Mouse (Mus musculus) liver, embryonic 14.5 days (tissue): ENCODE measurements around the gene Cox10. TPM values are rescaled to one million over a fixed set of nuclear protein-coding genes. Genes with fewer than 3 reads are reported as not detected.
A peak's percentile ranks its signal among the peaks of the same experiment; 100 is the strongest.

Experiments
- ATAC-seq: fragments of 200-750 bp; cut with Nextera tagmentation; 2 replicates; pipeline ENCODE4 v1.8.0; 2017; ENCODE audit warnings: moderate number of reproducible peaks, mild to moderate bottlenecking, moderate library complexity; ENCODE audit not compliant: insufficient read depth
- DNase-seq, 3 experiments: peaks; one replicate each; pipeline ENCODE4 v3.0.0-alpha.2; 2012 to 2013; ENCODE audit warnings: low read depth in 3 of 3, low spot score in 3 of 3
- H3K27ac ChIP-seq: fragments of 300-500 bp; sonication (generic); 2 replicates; pipeline ENCODE4 v1.5.1; 2014; ENCODE audit warnings: moderate library complexity, mild to moderate bottlenecking, control low read depth, inconsistent platforms
- H3K27me3 ChIP-seq: fragments of 300-500 bp; sonication (generic); 2 replicates; pipeline ENCODE4 v1.6.1; 2014; ENCODE audit warnings: mild to moderate bottlenecking, low read length, moderate library complexity; ENCODE audit not compliant: control insufficient read depth, insufficient read depth
- H3K36me3 ChIP-seq: fragments of 300-500 bp; sonication (generic); replicated peaks from 2 replicates; pipeline ENCODE4 v1.6.1; 2014; ENCODE audit warnings: low read depth; ENCODE audit not compliant: control insufficient read depth, insufficient read depth
- H3K4me1 ChIP-seq, 2 experiments: fragments of 200-500 bp in 1 of 2; fragments of 300-500 bp in 1 of 2; sonication (generic) in 1 of 2; replicated peaks; 2 replicates each; pipeline ENCODE4 v1.6.1; 2012 to 2014; ENCODE audit warnings: antibody characterized with exemption in 1 of 2, inconsistent platforms in 1 of 2, low read length in 1 of 2; ENCODE audit not compliant: control insufficient read depth in 2 of 2, insufficient read depth in 2 of 2
- H3K4me2 ChIP-seq: fragments of 300-500 bp; sonication (generic); 2 replicates; pipeline ENCODE4 v1.6.1; 2014; ENCODE audit warnings: low read depth, mild to moderate bottlenecking, control low read depth, moderate library complexity
- H3K4me3 ChIP-seq, 2 experiments: fragments of 200-500 bp in 1 of 2; fragments of 300-500 bp in 1 of 2; sonication (generic) in 1 of 2; 2 replicates each; pipeline ENCODE4 v1.5.1; 2012 to 2014; ENCODE audit warnings: low read depth in 2 of 2, low read length in 2 of 2, mild to moderate bottlenecking in 2 of 2, control low read depth in 1 of 2, inconsistent platforms in 1 of 2, moderate library complexity in 1 of 2; ENCODE audit not compliant: insufficient read depth in 1 of 2
- H3K9ac ChIP-seq: fragments of 300-500 bp; sonication (generic); replicated peaks from 2 replicates; pipeline ENCODE4 v1.6.1; 2014; ENCODE audit warnings: mild to moderate bottlenecking, control low read depth, moderate library complexity
- H3K9me3 ChIP-seq: fragments of 300-500 bp; sonication (generic); 2 replicates; pipeline ENCODE4 v1.6.1; 2016; ENCODE audit warnings: low read length, mixed read lengths; ENCODE audit not compliant: control insufficient read depth
- CTCF ChIP-seq: IDR thresholded peaks from 2 replicates; pipeline ENCODE4 v1.5.1; 2016; ENCODE audit warnings: antibody characterized with exemption, low read depth, control low read depth
- EP300 ChIP-seq: IDR thresholded peaks from 2 replicates; pipeline ENCODE4 v1.6.1; 2016; ENCODE audit warnings: antibody characterized with exemption, low read depth
- WGBS: fragments of 180-500 bp; shearing (Covaris S2); extraction: QIAGEN DNeasy Blood & Tissue Kit; methylation state at CpG from one replicate; pipeline ENCODE4 v1.1.7; 2014; ENCODE audit not compliant: insufficient replicate concordance; 5-methylcytosine and 5-hydroxymethylcytosine counted together
- polyA plus RNA-seq, 2 experiments: library from polyadenylated mRNA; depleted of rRNA in 1 of 2; stranded (reverse) in 1 of 2; unstranded in 1 of 2; fragments of >200 nt; fragmentation: Nextera tagmentation in 1 of 2; extraction: Ambion mirVana in 1 of 2; gene quantifications; 2 replicates each; pipeline versions ENCODE4 v1.2.1 to v1.2.3; 2012 to 2014

The Cox10 gene
- polyA plus RNA-seq, 2 experiments = 4.3 to 9.2 TPM

DNA sequence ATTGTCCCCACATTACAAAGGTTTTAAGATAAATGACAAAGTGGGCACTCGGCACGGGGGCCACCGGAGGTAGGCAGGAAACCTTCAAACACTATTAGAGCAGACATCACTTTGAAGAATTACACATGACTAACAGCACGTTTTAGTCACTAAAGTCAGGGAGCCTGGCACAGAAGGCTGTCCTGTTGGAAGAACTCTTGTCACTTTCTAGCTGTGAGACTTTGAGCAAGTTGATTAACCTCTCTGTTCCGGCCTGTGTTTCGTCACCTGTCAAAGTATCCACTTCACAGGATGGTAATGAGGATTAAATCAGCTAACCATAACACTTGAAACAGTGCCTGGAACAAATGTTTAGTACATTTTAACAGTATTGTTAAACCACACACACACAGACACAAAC, 161.7 kb downstream of the Cox10 start:
- no peaks in the 10 kb centered on the region for H3K36me3 ChIP-seq
- no peak for TF ChIP-seq EP300
- TF ChIP-seq CTCF = no peak
- peaks cover 0 to 7% of the 10 kb centered on the region in 2 experiments; a peak in 2 of 4 replicates for H3K4me1 ChIP-seq
- H3K9me3 ChIP-seq = no peaks in the 10 kb centered on the region
- 25% methylated on average over 6 of the region's 6 CpGs for WGBS
- no peak for DNase-seq
- ATAC-seq = no peak
- H3K9ac ChIP-seq = no peak overlapping the region
- peaks cover 67% of the 10 kb centered on the region for H3K27me3 ChIP-seq
- peak overlapping the region; percentile 44 for H3K4me2 ChIP-seq
- H3K27ac ChIP-seq = no peak overlapping the region
- 0 out of 4 replicates have a peak overlapping the region, but pooled peaks of 1 of the 2 experiments have one; percentile 24 for H3K4me3 ChIP-seq

DNA sequence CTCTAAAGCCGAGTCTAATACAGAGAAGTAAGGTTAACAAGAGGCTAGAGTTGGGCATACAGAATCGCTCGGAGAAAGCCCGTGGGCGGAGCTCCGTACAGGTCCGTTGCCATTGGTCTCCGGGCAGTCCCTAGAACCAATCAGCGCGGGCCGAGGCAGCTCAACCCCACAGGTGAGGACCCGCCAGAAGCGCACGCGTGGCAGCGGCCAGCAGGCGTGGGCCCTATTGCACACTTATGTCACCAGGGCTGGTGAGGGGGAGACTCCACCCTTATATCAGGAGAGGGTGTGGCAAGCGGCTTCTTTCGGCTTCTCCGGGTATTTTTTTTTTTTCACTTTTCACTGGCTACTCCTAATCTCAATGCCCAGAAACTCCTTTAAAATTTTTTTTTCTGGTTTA, 164.9 kb downstream of the Cox10 start:
- 4% methylated on average over 20 of the region's 20 CpGs for WGBS
- no peak for TF ChIP-seq CTCF

DNA sequence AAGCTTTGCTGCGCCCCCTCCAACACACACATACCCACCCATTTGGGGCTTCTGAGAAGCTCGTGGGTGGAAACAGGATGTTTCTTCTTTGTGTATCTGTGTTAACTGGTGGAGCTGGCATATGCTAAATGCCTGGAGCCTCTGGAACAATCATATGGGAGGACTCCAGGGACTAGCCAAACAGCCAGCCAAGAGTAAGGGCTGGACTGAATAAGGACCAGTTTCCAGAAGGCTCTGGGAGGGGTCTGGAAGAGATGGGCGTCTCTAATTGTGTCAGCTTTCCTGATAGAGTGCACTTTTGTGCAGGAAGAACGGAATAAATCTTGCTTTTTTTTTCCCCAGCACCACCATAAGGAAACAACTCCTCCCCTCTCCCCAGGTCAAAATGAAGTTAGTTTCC, 165.3 kb downstream of the Cox10 start:
- no peak for TF ChIP-seq CTCF
- TF ChIP-seq EP300 = no peak
- WGBS = 24% methylated on average over 4 of the region's 4 CpGs
- H3K9me3 ChIP-seq = no peaks in the 10 kb centered on the region
- no peak overlapping the region for H3K9ac ChIP-seq
- peaks cover 31% of the 10 kb centered on the region for H3K27me3 ChIP-seq
- peak overlapping the region in 1 of 2 experiments; percentile 6; a peak in 1 of 4 replicates for H3K4me3 ChIP-seq
- DNase-seq = no peak
- H3K27ac ChIP-seq = no peak overlapping the region
- no peak for ATAC-seq
- peak overlapping the region; percentile 49 for H3K4me2 ChIP-seq
- peaks cover 0 to 7% of the 10 kb centered on the region in 2 experiments; a peak in 2 of 4 replicates for H3K4me1 ChIP-seq
- H3K36me3 ChIP-seq = no peaks in the 10 kb centered on the region

More for the DNA sequence above, 164.9 kb downstream of the Cox10 start:
- Histone ChIP-seq H3K9me3 (no peaks in the 10 kb centered on the region), H3K27me3 (peaks cover 35% of the 10 kb centered on the region), H3K4me3 (peak overlapping the region; percentile 6 to 23; a peak in 2 of 4 replicates), H3K9ac (no peak overlapping the region), H3K36me3 (no peaks in the 10 kb centered on the region), H3K27ac (no peak overlapping the region), H3K4me1 (peaks cover 0 to 7% of the 10 kb centered on the region in 2 experiments; a peak in 2 of 4 replicates), H3K4me2 (peak overlapping the region; percentile 49)
- peak; percentile 71 for ATAC-seq
- peak in 2 of 3 experiments; percentile 27 for DNase-seq

Other genes starting within 250 kb of the Cox10 start
- gene Hs3st3b1, start 157.2 kb downstream of the Cox10 start, polyA plus RNA-seq (2012; rRNA removed) = 7.8 and 8.0 TPM in 2 replicates
- gene Hs3st3b1, start 157.2 kb downstream of the Cox10 start, polyA plus RNA-seq (2014; fragmentation: Nextera tagmentation; extraction: Ambion mirVana) = 10.4 and 12.1 TPM in 2 replicates